11 mouse cellular contexts compared by ENCODE assay signal in the genomic region with DNA sequence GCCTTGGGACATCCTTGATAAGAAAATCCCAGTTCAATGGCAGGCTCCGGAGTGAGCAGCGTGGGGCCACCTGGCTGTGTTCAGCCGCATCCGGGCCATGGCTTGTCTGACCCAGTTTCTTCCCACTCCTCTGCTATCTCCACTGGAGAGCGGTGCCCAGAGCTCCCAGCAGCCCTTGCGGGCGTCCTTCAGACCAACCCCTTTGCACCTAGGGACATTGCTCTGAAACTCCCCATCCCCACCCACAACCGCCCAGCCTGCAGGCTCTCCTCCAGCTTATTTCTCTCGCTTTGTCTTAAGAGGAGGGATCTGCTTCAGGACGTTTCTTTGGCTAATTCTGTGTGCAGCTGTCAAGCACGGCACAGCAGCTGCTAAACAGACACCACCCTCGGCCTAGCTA.
A peak's percentile ranks its signal among the peaks of the same experiment; 100 is the strongest.
DNase-seq lines count a peak whose midpoint lies in the region; ATAC-seq and TF ChIP-seq lines count a peak whose summit lies in the region.
"Had no signal": no experiment of that assay in that cellular context is flagged by ENCODE, and none has a peak within 500 bp of the region (broad histone marks: within the 10 kb centered on the region; RNA-seq: fewer than 3 reads in every experiment).

No protein-coding gene starts in this region.

- no peaks in the 10 kb centered on the region for H3K9me3 ChIP-seq in lung, embryonic 14.5 days (ENCODE audit: low read depth, low read length)
- 0 out of 2 replicates have a peak, but pooled peaks cover 9% of the 10 kb centered on the region for H3K9me3 ChIP-seq in midbrain, embryonic 13.5 days
- H3K9me3 ChIP-seq in forebrain, embryonic 15.5 days: no peaks in the 10 kb centered on the region

- H3K36me3 ChIP-seq in lung, embryonic 14.5 days (ENCODE audit: insufficient read depth): no peaks in the 10 kb centered on the region
- peaks cover 7% of the 10 kb centered on the region; the same call in 1 of the 2 replicates for H3K36me3 ChIP-seq in midbrain, embryonic 13.5 days
- H3K36me3 ChIP-seq in forebrain, embryonic 15.5 days: no peaks in the 10 kb centered on the region
- H3K36me3 ChIP-seq: embryonic facial prominence, embryonic 13.5 days; heart, embryonic 13.5 days had no signal

- ATAC-seq in lung, embryonic 14.5 days (ENCODE audit: insufficient read depth): peak; percentile 44; the same call in 1 of the 2 replicates
- ATAC-seq in midbrain, embryonic 13.5 days: peak; percentile 22; the same call in 1 of the 2 replicates
- no peak for ATAC-seq in forebrain, embryonic 15.5 days (replicated peaks)
- ATAC-seq: lung, postnatal 0 days had no signal

- no peaks in the 10 kb centered on the region for H3K4me1 ChIP-seq in lung, embryonic 14.5 days (ENCODE audit: insufficient read depth)
- peaks cover 16% of the 10 kb centered on the region for H3K4me1 ChIP-seq in midbrain, embryonic 13.5 days (replicated peaks)
- peaks cover 15% of the 10 kb centered on the region for H3K4me1 ChIP-seq in forebrain, embryonic 15.5 days

- H3K27me3 ChIP-seq in lung, embryonic 14.5 days (ENCODE audit: insufficient read depth, low read length): peaks cover 10% of the 10 kb centered on the region; the same call in 1 of the 2 replicates
- no peaks in the 10 kb centered on the region for H3K27me3 ChIP-seq in midbrain, embryonic 13.5 days
- no peaks in the 10 kb centered on the region for H3K27me3 ChIP-seq in forebrain, embryonic 15.5 days

- no peak overlapping the region for H3K27ac ChIP-seq in lung, embryonic 14.5 days (ENCODE audit: low read depth)
- H3K27ac ChIP-seq in midbrain, embryonic 13.5 days: peak overlapping the region; percentile 14; the same call in 1 of the 2 replicates
- H3K27ac ChIP-seq in forebrain, embryonic 15.5 days (replicated peaks): no peak overlapping the region; the same call in 1 of the 2 replicates
- H3K27ac ChIP-seq: embryonic facial prominence, embryonic 13.5 days; heart, embryonic 13.5 days had no signal

- WGBS in lung, embryonic 14.5 days: 27% methylated on average over 12 of the region's 12 CpGs
- 44% methylated on average over 12 of the region's 12 CpGs for WGBS in midbrain, embryonic 13.5 days
- WGBS in forebrain, embryonic 15.5 days: 43% methylated on average over 12 of the region's 12 CpGs

- no peak overlapping the region for H3K4me3 ChIP-seq in lung, embryonic 14.5 days (ENCODE audit: low read depth, low read length)
- no peak overlapping the region for H3K4me3 ChIP-seq in midbrain, embryonic 13.5 days (replicated peaks)
- no peak overlapping the region for H3K4me3 ChIP-seq in forebrain, embryonic 15.5 days
- H3K4me3 ChIP-seq: embryonic facial prominence, embryonic 13.5 days; heart, embryonic 13.5 days had no signal

- intact Hi-C loops in left cerebral cortex, postnatal 25 days (cut with DNase I): no loop called here

- H3K9ac ChIP-seq in lung, embryonic 14.5 days: no peak overlapping the region
- no peak overlapping the region; the same call in 1 of the 2 replicates for H3K9ac ChIP-seq in midbrain, embryonic 13.5 days (replicated peaks)
- H3K9ac ChIP-seq in forebrain, embryonic 15.5 days (replicated peaks): no peak overlapping the region
- H3K9ac ChIP-seq: embryonic facial prominence, embryonic 13.5 days; heart, embryonic 13.5 days had no signal

- TF ChIP-seq CTCF in lung, embryonic 14.5 days (IDR thresholded peaks at IDR 0.05; ENCODE audit: low read depth): no peak

- H3K4me2 ChIP-seq in lung, embryonic 14.5 days: no peak overlapping the region
- no peak overlapping the region for H3K4me2 ChIP-seq in midbrain, embryonic 13.5 days (replicated peaks)
- no peak overlapping the region for H3K4me2 ChIP-seq in forebrain, embryonic 15.5 days (replicated peaks)
- H3K4me2 ChIP-seq: embryonic facial prominence, embryonic 13.5 days; heart, embryonic 13.5 days had no signal

- peak; percentile 22 for DNase-seq in lung, embryonic 14.5 days
- DNase-seq in lung, postnatal 10 days: no peak
- DNase-seq in adrenal gland, postnatal 14 days: peak; percentile 21
- DNase-seq in cerebellum, adult 8-10 months: peak; percentile 39
- no peak for DNase-seq in left cerebral cortex, postnatal 25 days (ENCODE audit: low spot score in 2 of 2)
- DNase-seq: thymus, postnatal 36 days had no signal

Comparison
In these comparisons a context has a peak if more than half of its experiments do, and no peak if none do; other contexts are left out.
1. DNase-seq: peak in lung, embryonic 14.5 days (single experiment), adrenal gland, postnatal 14 days (single experiment) and cerebellum, adult 8-10 months (single experiment); none in lung, postnatal 10 days (single experiment) and left cerebral cortex, postnatal 25 days (0 of 2).